Mouse (Mus musculus) NIH3T3 (cell line): ENCODE measurements around the gene Tspan9.

Experiments
- DNase-seq: peaks from one replicate; pipeline ENCODE4 v3.0.0-alpha.2; 2012; ENCODE audit warnings: low read depth

The Tspan9 gene

GRCm38 (mm10) chr6:127980381-127981045 is 162.9 kb downstream of the Tspan9 start:
- DNase-seq = no peak

GRCm38 (mm10) chr6:127979831-127980230 is 163.6 kb downstream of the Tspan9 start:
- no peak for DNase-seq

- no peak for DNase-seq
Observed at GRCm38 (mm10) chr6:127978941-127979340, 164.5 kb downstream of the Tspan9 start.

- no peak for DNase-seq
Observed at GRCm38 (mm10) chr6:127976695-127977094, 166.7 kb downstream of the Tspan9 start.

GRCm38 (mm10) chr6:127974000-127974399 is 169.4 kb downstream of the Tspan9 start:
- peak; percentile 54 for DNase-seq

GRCm38 (mm10) chr6:127973553-127973952 is 169.8 kb downstream of the Tspan9 start:
- DNase-seq = no peak

GRCm38 (mm10) chr6:127971931-127972330 is 171.5 kb downstream of the Tspan9 start:
- DNase-seq = peak; percentile 54

- no peak for DNase-seq
Observed at GRCm38 (mm10) chr6:127970848-127971247, 172.5 kb downstream of the Tspan9 start.

GRCm38 (mm10) chr6:127970120-127970519 is 173.3 kb downstream of the Tspan9 start:
- DNase-seq = peak; percentile 93

- DNase-seq = no peak
Observed at GRCm38 (mm10) chr6:127969709-127970108, 173.7 kb downstream of the Tspan9 start.

- peak; percentile 64 for DNase-seq
Observed at GRCm38 (mm10) chr6:127965497-127965896, 177.9 kb downstream of the Tspan9 start.

- no peak for DNase-seq
Observed at GRCm38 (mm10) chr6:127960203-127960602, 183.2 kb downstream of the Tspan9 start.

- DNase-seq = no peak
Observed at GRCm38 (mm10) chr6:127956172-127956571, 187.2 kb downstream of the Tspan9 start.

- peak; percentile 80 for DNase-seq
Observed at GRCm38 (mm10) chr6:127953071-127953470, 190.3 kb downstream of the Tspan9 start.

- DNase-seq = no peak
Observed at GRCm38 (mm10) chr6:127949885-127950284, 193.5 kb downstream of the Tspan9 start.

GRCm38 (mm10) chr6:127948656-127949055 is 194.7 kb downstream of the Tspan9 start:
- no peak for DNase-seq

- DNase-seq = peak; percentile 90
Observed at GRCm38 (mm10) chr6:127945725-127946124, 197.7 kb downstream of the Tspan9 start.

- no peak for DNase-seq
Observed at GRCm38 (mm10) chr6:127942421-127942820, 201.0 kb downstream of the Tspan9 start.

GRCm38 (mm10) chr6:127935105-127935504 is 208.3 kb downstream of the Tspan9 start:
- DNase-seq = no peak

GRCm38 (mm10) chr6:127933841-127934240 is 209.6 kb downstream of the Tspan9 start:
- DNase-seq = no peak

GRCm38 (mm10) chr6:127932697-127933096 is 210.7 kb downstream of the Tspan9 start:
- no peak for DNase-seq

- no peak for DNase-seq
Observed at GRCm38 (mm10) chr6:127928682-127929081, 214.7 kb downstream of the Tspan9 start.

GRCm38 (mm10) chr6:127925915-127926314 is 217.5 kb downstream of the Tspan9 start:
- DNase-seq = no peak

GRCm38 (mm10) chr6:127924750-127925149 is 218.6 kb downstream of the Tspan9 start:
- no peak for DNase-seq
